Mouse (Mus musculus) heart, embryonic 11.5 days (tissue): ENCODE results near the gene Trim63. TPM values are rescaled to one million over a fixed set of nuclear protein-coding genes. Genes with fewer than 3 reads are reported as not detected.
A peak's percentile ranks its signal among the peaks of the same experiment; 100 is the strongest.
"Not testable (repeated sequence)": the region's sequence is repeated elsewhere in the genome, so short reads cannot be mapped to it uniquely, and the experiment has no call there.

ENCODE experiments used
- ATAC-seq: fragments of 200-750 bp; cut with Nextera tagmentation; replicated peaks from 2 replicates; pipeline ENCODE4 v1.8.0; 2017; ENCODE audit warnings: moderate library complexity; ENCODE audit not compliant: insufficient number of reproducible peaks, low FRiP score, low TSS enrichment
- H3K27ac ChIP-seq: fragments of 300-500 bp; sonication (generic); 2 replicates; pipeline ENCODE4 v1.5.1; 2014; ENCODE audit warnings: mild to moderate bottlenecking, low read depth, low read length
- H3K27me3 ChIP-seq: fragments of 300-500 bp; sonication (generic); 2 replicates; pipeline ENCODE4 v1.6.1; 2014; ENCODE audit warnings: mild to moderate bottlenecking, low read length, mixed read lengths; ENCODE audit not compliant: control insufficient read depth, insufficient read depth
- H3K36me3 ChIP-seq: fragments of 300-500 bp; sonication (generic); 2 replicates; pipeline ENCODE4 v1.6.1; 2014; ENCODE audit warnings: mild to moderate bottlenecking, low read length, moderate library complexity, mixed read lengths; ENCODE audit not compliant: control insufficient read depth, insufficient read depth
- H3K4me1 ChIP-seq: fragments of 300-500 bp; sonication (generic); 2 replicates; pipeline ENCODE4 v1.6.1; 2014; ENCODE audit warnings: low read length; ENCODE audit not compliant: control insufficient read depth, insufficient read depth
- H3K4me2 ChIP-seq: fragments of 300-500 bp; sonication (generic); 2 replicates; pipeline ENCODE4 v1.6.1; 2014; ENCODE audit warnings: mild to moderate bottlenecking, moderate library complexity
- H3K4me3 ChIP-seq: fragments of 300-500 bp; sonication (generic); 2 replicates; pipeline ENCODE4 v1.5.1; 2014; ENCODE audit warnings: low read depth, low read length
- H3K9ac ChIP-seq: fragments of 300-500 bp; sonication (generic); 2 replicates; pipeline ENCODE4 v1.6.1; 2014; ENCODE audit warnings: mild to moderate bottlenecking, low read depth, low read length, moderate library complexity
- H3K9me3 ChIP-seq: fragments of 300-500 bp; sonication (generic); replicated peaks from 2 replicates; pipeline ENCODE4 v1.6.1; 2016; ENCODE audit warnings: low read length; ENCODE audit not compliant: control insufficient read depth
- WGBS: fragments of 180-500 bp; shearing (Covaris S2); extraction: QIAGEN DNeasy Blood & Tissue Kit; methylation state at CpG from one replicate; pipeline ENCODE4 v1.1.7; 2014; ENCODE audit not compliant: insufficient replicate concordance; 5-methylcytosine and 5-hydroxymethylcytosine counted together
- polyA plus RNA-seq: library from polyadenylated mRNA; unstranded; fragments of >200 nt; fragmentation: Nextera tagmentation; extraction: Ambion mirVana; gene quantifications from 2 replicates; pipeline ENCODE4 v1.2.1, GENCODE M21; 2014

Gene Trim63
- 21.6 and 22.1 TPM in 2 replicates for polyA plus RNA-seq

DNA sequence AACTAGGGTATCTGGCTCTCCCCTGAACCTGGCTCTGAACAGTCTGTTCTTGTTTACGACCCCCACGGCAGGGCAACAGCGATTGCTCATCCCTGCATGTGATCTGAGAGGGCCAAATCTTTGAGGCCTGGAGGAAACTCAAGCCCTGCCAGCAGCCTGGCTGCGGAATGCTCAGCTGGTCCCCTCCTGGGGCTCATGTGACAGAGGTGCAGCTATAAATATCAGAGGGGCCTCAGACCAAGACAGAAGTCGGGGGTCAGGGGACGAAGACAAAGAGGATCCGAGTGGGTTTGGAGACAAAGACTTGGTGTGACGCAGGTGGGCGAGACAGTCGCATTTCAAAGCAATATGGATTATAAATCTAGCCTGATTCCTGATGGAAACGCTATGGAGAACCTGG, at the start of gene Trim63:
Trim63 (plus strand) TSS at position 245 of the 400 bp plus-strand sequence.
- Histone ChIP-seq H3K9me3 (no peaks in the 10 kb centered on the region; the same call in 1 of the 2 replicates), H3K9ac (peak within 1 kb of the TSS; percentile 77), H3K36me3 (no peaks in the 10 kb centered on the region), H3K4me2 (peak within 1 kb of the TSS; percentile 65), H3K4me1 (peaks cover 35% of the 10 kb centered on the region), H3K4me3 (peak within 1 kb of the TSS; percentile 55), H3K27me3 (no peaks in the 10 kb centered on the region), H3K27ac (peak within 1 kb of the TSS; percentile 96)
- WGBS: 20% methylated on average over 11 of the region's 11 CpGs
- ATAC-seq: no peak; the same call in 1 of the 2 replicates

DNA sequence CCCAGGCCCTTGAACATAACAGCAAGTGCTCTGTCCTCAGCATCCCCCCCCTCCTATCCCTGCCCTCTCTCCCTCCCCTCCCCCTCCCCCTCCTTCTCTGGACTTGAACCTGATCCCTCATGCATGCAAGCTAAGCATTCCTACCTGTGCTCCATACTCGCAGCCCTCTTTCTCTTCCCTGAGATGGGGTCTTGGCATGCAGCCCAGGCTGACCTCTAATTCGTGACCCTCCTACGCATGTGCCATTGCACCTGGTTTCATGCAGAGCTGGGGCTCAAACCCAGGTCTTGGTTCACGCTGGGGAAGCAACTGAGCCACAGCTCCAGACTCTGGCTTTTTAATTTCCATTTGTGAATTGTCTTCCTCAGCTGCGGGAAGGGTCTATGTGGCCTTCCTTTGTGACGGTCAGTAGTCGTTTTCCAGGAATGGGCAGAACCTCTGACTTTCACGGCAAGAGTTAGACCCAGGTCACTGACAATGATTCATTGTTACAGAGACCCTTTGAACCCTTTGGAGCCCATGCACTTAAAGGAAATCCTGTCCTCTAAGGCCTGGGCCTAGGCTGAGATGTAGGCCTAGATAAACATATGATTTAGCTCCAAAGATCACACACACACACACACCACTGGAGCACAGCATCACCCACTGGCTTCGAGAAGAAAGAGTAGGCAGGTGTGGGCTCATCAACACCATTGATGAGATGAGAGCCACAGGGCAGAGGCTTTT, 48.9 kb upstream of the Trim63 start:
- H3K27me3 ChIP-seq: no peaks in the 10 kb centered on the region
- no peak overlapping the region for H3K27ac ChIP-seq
- no peaks in the 10 kb centered on the region for H3K9me3 ChIP-seq
- no peaks in the 10 kb centered on the region for H3K36me3 ChIP-seq
- 71% methylated on average over 9 of the region's 9 CpGs for WGBS
- no peak overlapping the region for H3K4me3 ChIP-seq
- no peak overlapping the region for H3K4me2 ChIP-seq
- H3K9ac ChIP-seq: no peak overlapping the region
- no peak for ATAC-seq
- H3K4me1 ChIP-seq: no peaks in the 10 kb centered on the region

DNA sequence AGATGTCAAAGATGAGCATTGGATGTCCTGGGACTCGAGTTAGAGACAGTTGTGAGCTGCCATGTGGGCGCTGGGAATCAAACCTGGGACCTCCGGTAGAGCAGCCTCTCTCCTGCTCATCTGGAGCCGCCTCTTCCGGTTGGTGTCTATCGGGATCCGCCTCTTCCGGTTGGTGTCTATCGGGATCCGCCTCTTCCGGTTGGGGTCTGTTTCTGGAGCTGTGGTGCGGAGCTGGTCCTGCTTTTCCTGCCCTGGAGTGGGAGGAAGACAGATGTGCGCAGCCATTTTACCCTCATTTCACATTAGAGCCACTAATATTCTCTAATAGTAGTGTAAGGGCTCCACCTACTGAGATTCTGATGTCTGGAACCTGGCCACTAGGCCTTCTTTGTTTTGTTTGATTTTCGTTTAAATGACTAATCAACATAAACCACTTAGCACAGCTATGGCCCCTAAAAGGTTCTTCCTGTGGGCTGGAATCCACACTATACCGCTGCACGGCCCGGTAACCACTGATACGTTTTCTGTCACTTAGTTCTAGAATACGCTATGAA, 46.7 kb upstream of the Trim63 start:
- no peaks in the 10 kb centered on the region for H3K9me3 ChIP-seq

DNA sequence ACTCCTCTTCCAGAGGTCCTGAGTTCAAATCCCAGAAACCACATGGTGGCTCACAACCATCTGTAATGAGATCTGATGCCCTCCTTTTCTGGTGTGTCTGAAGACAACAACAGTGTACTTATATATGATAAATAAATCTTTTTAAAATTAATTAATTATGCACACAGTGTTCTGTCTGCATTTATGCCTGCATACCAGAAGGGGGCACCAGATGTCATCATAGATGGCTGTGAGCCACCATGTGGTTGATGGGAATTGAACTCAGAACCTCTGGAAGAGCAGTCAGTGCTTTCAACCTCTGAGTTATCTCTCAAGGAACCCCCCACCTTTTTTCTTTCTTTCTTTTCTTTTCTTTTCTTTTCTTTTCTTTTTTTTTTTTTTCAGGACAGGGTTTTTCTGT, 45.3 kb upstream of the Trim63 start:
- not testable (repeated sequence) for H3K4me3 ChIP-seq, H3K4me1 ChIP-seq, ATAC-seq, H3K27ac ChIP-seq, H3K36me3 ChIP-seq, H3K9me3 ChIP-seq, H3K9ac ChIP-seq, H3K27me3 ChIP-seq, H3K4me2 ChIP-seq

More for the DNA sequence above, 46.7 kb upstream of the Trim63 start:
- H3K27ac ChIP-seq: no peak overlapping the region
- H3K36me3 ChIP-seq: no peaks in the 10 kb centered on the region
- no peak overlapping the region for H3K4me3 ChIP-seq
- H3K4me2 ChIP-seq: no peak overlapping the region
- H3K27me3 ChIP-seq: no peaks in the 10 kb centered on the region
- H3K4me1 ChIP-seq: peaks cover 4% of the 10 kb centered on the region; the same call in 1 of the 2 replicates
- 79% methylated on average over 19 of the region's 19 CpGs for WGBS
- H3K9ac ChIP-seq: no peak overlapping the region
- no peak for ATAC-seq

DNA sequence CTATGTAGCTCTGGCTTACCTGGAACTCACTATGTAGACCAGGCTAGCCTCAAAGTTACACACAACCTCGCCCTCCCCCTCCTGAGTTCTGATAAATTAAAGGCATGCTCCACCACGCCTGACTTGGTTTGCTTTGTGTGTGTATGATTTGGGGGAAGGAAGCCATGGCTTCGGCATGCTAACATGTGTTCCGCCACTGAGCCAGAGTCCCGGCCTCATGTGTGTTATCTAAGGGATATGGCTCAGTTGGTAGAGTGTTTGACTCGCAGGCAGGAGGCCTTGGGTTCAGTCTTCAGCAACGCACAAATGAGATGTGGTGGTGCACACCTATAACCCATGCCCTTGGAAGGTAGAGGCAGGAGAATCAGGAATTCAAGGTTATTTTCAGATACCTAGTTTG, 42.9 kb upstream of the Trim63 start:
- Histone ChIP-seq H3K27ac (no peak overlapping the region), H3K4me1 (peaks cover 6% of the 10 kb centered on the region; the same call in 1 of the 2 replicates), H3K4me3 (no peak overlapping the region), H3K9me3 (no peaks in the 10 kb centered on the region), H3K9ac (no peak overlapping the region), H3K27me3 (no peaks in the 10 kb centered on the region), H3K36me3 (no peaks in the 10 kb centered on the region), H3K4me2 (no peak overlapping the region)
- 81% methylated on average over 7 of the region's 7 CpGs for WGBS
- no peak for ATAC-seq

DNA sequence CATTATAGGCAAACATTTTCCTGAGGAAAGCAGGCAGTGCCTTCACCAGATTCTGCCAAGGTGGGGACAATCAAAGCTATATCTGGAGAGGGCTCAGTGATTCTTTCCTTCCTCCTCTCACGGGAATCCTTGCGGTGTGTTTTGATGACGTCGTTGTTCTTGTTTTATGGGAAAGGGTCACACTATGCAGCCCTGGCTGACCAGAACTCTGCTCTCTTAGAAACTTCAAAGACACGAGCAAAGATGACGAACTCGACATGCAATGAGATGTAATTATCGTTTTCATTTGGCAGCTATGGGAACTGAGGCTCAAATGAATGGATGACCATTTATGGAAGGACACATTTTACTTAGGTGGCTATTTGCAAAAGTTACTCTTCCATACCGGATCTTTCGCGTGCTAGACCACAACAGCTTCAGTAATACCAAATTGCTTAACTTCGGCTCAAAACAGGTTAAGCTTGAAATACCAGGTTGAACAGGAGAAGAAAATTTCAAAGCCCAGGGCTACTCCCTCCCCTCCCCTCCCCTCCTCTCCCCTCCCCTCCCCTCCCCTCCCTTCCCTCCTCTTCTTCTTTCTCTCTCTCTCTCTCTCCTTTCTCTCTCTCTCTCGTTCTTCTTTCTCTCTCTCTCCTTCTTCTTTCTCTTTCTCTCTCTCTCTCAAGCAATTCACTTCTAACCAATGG, 42.0 kb upstream of the Trim63 start:
- peaks cover 6% of the 10 kb centered on the region; the same call in 1 of the 2 replicates for H3K4me1 ChIP-seq
- WGBS: 28% methylated on average over 12 of the region's 13 CpGs
- no peaks in the 10 kb centered on the region for H3K36me3 ChIP-seq
- H3K4me2 ChIP-seq: peak overlapping the region; percentile 55
- no peak for ATAC-seq
- peak overlapping the region; percentile 35; the same call in 1 of the 2 replicates for H3K27ac ChIP-seq
- H3K27me3 ChIP-seq: no peaks in the 10 kb centered on the region
- H3K9me3 ChIP-seq: no peaks in the 10 kb centered on the region
- H3K4me3 ChIP-seq: peak overlapping the region; percentile 11
- H3K9ac ChIP-seq: peak overlapping the region; percentile 56

DNA sequence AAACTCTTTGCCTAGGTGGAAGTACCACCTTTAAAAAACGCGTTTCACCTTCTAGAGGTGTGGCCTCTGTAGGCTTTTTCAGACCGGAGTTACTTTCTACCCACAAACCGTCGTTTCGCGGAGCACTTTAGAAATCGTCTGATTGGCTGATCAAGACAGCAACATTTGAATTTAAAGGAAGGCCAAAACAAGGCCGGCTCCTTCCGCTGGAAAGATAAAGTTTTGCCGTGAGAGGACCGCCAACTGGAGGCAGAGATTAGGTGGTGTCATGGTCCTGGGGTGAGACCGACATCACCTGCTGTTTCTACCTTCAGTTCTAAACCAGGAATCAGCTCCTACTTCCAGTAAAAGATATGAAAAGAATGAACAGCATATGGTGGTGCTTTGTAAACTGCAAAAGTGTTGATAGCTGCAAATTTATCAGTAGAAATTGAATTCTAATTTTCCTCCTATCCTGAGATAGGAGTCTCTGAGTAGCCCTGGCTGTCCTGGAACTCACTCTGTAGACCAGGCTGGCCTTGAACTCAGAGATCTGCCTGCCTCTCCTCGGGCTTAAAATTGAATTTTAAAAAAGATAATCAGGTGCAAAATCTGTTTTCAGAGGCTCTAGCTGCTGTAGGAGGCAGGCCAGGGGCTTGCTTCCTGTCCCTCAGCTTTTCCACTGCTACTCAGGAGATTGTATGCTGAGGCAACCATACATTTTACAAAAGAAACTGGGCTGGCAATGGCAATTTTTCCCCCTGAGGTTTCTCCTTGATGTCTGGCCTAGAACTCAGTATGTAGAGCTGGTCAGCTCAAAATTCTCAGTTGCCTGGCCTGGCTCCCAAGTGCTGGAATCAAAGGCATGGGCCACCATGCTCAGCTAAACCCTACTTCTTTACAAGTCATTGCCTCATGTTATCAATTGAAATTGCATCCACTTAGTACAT, 41.2 kb upstream of the Trim63 start:
- H3K36me3 ChIP-seq: peaks cover 6% of the 10 kb centered on the region
- H3K4me2 ChIP-seq: peak overlapping the region; percentile 55
- ATAC-seq: peak; percentile 68
- peak overlapping the region; percentile 11 for H3K4me3 ChIP-seq
- H3K9ac ChIP-seq: peak overlapping the region; percentile 46
- no peaks in the 10 kb centered on the region for H3K27me3 ChIP-seq
- WGBS: 2% methylated on average over 14 of the region's 14 CpGs
- H3K27ac ChIP-seq: peak overlapping the region; percentile 46
- peaks cover 6% of the 10 kb centered on the region; the same call in 1 of the 2 replicates for H3K4me1 ChIP-seq
- H3K9me3 ChIP-seq: no peaks in the 10 kb centered on the region

DNA sequence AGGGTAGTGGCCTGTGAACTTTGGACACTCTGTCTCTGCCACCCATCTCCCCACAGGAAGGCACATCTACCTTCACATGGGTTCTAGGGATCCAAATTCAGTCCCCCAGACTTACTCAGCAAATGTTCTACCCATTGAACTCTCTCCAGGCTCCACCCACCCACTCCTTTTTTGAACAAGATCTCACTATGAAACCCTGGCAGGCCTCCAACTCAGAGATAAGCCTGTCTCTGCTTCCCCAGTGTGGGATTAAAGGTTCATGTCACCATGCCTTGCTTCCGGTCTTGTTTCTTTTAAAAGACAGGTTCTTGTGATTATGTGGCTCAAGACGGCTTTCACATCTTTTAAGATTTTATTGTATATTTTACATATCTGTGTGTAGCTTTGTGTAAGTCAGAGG, 30.0 kb upstream of the Trim63 start:
- ATAC-seq: no peak
- Histone ChIP-seq H3K4me1 (peaks cover 25% of the 10 kb centered on the region), H3K36me3 (peaks cover 15% of the 10 kb centered on the region), H3K4me3 (no peak overlapping the region), H3K9ac (no peak overlapping the region), H3K9me3 (no peaks in the 10 kb centered on the region), H3K27me3 (no peaks in the 10 kb centered on the region), H3K27ac (no peak overlapping the region), H3K4me2 (peak overlapping the region; percentile 72)
- WGBS: 58% methylated on average over 2 of the region's 2 CpGs
